Mouse (Mus musculus) induced T-regulatory cell, adult 2 months (primary cell): ENCODE results near the gene Kdm2a.
"Not testable (repeated sequence)": the region's sequence is repeated elsewhere in the genome, so short reads cannot be mapped to it uniquely, and the experiment has no call there.

Experiments used
- DNase-seq: peaks from one replicate; pipeline ENCODE4 v3.0.0-alpha.2; 2012; ENCODE audit warnings: low read depth

Kdm2a gene

DNA sequence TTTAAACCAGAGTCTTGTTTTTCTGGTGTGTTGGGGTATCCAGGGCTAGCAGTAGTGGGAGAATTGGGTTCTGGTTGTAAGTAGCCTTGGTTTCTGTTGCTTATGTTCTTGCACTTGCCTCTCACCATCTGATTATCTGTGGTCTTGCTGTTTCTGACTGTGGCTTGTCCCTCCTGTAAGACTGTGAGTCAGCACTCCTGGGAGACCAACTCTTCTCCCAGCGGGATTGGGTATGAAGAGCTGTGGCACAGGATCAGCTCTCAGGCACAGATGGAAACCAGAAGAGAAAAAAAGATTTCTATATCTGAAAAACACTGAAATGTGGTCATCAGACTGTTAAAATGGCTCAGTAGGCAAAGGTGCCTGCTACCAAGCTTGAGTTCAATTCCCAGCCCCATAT, 16.5 kb upstream of the Kdm2a start:
- no peak for DNase-seq

DNA sequence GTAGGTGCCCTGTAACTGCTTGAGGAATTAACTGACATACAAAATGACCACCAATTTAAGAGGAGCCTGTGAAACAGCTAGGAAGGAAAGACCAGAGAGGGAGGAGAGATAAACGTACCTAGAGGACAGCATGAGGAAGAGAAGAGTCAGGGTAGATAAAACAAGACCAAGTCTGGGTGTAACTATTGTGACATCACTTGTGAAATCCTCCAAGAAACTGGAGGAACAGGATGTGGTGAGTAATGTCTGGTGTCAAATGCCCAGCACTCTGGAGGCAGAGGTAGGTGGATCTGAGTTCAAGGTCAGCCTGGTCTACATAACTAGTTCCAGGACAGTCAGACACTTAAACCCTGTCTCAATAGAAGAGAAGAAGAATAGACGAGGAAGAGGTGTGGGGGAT, 11.0 kb upstream of the Kdm2a start:
- DNase-seq, result no peak

GRCm38 (mm10) chr19:4404840-4405239, 6.8 kb upstream of the Kdm2a start:
- no peak for DNase-seq

DNA sequence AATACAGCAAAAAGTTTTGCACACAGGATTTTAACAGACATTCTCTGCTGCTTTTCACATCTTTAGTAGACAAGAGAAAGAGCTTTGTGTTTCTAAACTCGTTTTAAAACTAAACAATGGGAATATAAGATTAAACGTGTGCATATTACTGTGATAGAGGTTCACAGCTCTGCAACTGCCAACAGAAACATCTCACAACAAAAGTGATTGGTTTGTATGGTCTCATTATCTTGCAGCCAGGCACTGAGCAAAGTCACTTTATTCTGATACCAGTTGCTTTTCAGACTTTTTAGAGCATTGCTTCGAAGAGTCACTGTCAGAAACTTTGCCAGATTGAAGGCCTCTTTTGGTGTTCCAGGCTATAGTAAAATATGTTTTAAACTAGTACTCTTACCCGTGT, 874 bp upstream of the Kdm2a start:
- no peak for DNase-seq

DNA sequence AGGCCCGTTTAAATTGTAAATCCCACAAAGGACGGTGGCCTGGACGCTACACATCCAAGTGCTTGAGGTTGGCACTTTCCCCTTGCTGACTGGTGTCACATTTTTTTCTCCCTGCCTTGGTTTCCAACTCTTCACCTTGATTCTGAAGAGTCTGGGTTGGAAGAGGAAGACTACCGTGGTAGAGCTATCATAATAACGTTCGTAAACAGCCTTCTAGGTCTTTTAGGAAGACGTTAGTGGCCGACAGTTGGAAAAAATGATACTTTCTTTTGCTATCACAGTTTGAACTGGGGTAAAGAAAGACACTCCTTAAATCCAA, 504 bp upstream of the Kdm2a start:
- no peak for DNase-seq

GRCm38 (mm10) chr19:4396998-4397797, 887 bp downstream of the Kdm2a start:
- DNase-seq, result peak; percentile 99

GRCm38 (mm10) chr19:4396081-4396997, 1.7 kb downstream of the Kdm2a start:
- DNase-seq, result peak; percentile 56

- DNase-seq, result no peak
Observed at GRCm38 (mm10) chr19:4387276-4387675, 10.8 kb downstream of the Kdm2a start.

DNA sequence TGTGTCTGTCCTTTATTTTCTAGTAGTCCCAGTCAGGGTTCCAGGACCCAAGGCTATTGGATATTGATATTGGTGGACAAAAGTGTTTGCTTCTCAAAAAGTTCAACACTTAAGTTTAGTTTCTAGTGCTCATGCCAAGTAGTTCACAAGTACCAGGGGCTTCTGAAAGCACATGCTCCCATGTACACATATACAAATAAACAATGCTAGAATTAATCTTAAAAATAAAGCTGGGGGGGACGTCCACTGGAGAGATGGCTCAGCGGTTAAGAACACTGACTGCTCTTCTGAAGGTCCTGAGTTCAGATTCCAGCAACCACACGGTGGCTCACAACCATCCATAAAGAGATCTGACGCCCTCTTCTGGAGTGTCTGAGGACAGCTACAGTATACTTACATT, 13.1 kb downstream of the Kdm2a start:
- no peak for DNase-seq

DNA sequence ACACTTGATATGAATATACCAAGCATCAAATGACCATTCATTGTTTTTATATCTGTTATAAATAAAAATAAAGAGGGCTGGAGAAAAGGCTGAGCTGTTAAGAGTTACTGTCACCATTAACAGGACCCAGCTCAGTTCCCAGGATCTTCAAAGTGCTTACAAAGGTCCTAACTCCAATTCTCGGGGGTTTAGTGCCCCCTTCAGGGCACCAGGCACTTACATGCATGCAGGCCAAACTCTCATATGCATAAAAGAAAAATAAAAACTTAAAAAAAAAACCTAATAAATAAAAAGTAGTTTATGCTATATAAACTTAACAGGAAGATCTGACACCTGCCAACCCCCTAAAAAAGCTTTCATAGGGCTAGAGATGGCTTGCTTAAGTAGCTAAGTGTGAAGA, 13.8 kb downstream of the Kdm2a start:
- DNase-seq, result peak; percentile 46

DNA sequence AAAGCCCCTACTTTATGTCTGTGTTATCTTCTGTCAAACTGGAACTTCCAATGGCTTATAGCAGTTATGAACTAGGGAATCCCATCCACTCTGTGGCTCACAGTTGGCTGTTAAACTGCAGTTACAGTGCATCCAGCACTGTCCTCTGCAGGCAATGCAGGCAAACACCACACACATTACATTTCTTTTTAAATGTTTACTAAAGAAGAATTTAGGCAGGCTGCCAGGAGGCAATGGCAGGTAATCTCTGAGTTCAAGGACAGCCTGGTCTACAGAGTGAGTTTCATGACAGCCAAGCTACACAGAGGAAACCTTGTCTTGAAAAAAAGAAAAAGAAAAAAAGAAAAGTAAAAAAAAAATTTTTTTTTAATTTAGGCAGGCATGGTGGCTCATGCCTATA, 14.8 kb downstream of the Kdm2a start:
- no peak for DNase-seq

DNA sequence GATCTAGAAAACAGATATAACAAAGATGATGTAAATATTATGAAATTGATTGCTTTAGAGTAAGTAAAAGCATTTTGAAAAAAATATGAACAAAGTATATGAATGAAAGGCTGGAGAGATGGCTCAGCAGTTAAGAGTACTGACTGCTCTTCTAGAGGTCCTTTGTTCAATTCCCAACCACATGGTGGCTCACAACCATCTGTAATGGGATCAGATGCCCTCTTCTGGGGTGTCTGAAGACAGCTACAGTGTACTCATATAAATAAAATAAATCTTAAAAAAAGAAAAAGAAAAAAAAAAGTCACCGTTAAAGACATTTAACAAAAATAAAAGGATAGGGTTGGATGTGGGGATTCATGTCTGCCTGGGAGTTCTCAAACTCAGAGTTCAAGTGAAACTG, 15.8 kb downstream of the Kdm2a start:
- DNase-seq, result not testable (repeated sequence)

GRCm38 (mm10) chr19:4370656-4371055, 27.4 kb downstream of the Kdm2a start:
- DNase-seq, result no peak

DNA sequence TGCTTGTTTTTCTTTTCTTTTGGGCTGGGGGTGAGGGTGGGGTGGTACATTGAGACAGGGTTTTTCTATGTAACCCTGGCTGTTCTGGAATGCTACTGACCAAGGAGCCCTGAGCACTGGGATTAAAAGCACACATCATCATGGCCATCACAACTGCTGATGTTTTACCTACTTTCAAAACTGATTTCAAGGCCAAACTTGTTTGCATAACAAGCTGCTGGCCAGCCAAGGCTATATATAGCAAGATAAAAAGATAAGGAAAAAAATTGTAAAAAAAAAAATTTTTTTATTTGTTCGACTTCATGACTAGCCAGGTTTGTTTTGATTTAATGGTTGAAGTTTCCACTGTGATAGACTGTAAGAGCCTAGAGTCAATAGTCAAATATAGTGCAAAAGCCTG, 27.8 kb downstream of the Kdm2a start:
- no peak for DNase-seq

DNA sequence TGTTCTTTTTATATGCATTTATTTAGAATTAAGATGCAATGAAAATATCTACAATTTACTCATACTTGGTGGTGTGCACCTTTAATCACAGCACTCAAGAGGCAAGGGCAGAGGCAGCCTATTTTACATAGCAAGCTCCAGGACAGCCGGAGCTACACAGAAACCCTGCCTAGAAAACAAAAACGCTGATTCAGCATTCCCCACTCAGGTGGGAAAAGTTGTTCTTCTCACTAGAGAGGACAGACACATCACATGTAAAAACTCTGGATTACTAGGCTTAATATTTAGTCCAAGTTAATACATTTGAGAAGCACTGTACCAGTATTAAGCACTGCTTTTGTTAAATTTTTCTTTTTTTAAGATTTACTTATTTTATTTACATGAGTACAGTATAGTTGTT, 48.6 kb downstream of the Kdm2a start:
- no peak for DNase-seq

- no peak for DNase-seq
Observed at GRCm38 (mm10) chr19:4346479-4346878, 51.6 kb downstream of the Kdm2a start.

- DNase-seq, result peak; percentile 90
Observed at GRCm38 (mm10) chr19:4338162-4338561, 59.9 kb downstream of the Kdm2a start.

- peak; percentile 92 for DNase-seq
Observed at GRCm38 (mm10) chr19:4333791-4334190, 64.3 kb downstream of the Kdm2a start.

DNA sequence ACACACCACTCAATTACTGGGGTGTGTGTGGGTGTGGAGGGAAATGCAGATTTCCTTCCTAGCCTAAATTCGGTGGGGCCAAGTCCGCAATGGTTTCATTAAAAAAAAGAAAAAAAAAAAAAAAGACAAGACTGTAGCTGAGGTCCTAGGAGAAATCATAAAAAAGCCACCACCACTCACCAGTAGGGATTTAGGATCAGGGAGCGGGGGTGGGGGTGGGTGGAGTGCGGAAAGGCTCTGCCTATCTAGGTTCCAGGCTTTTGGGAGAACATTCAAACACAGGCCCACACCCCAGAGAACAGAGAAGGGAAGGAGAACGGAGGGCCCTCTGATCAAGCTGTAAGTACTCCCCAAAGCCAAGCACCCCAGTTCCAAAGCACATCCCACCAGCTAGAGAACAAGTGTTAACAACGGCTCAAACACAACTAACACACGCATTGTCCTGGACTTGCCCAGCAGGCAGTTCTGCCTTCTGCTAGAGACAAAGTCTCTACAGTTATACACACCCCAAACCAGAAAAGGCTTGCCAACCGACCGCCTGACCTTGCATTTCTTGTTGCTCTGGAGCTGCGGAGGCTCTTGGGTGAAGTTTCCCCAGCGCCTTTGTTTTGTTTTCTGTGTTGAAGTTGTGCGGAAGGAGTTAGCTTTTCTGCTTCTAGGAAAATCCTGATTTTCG, 64.8 kb downstream of the Kdm2a start:
- DNase-seq, result no peak

GRCm38 (mm10) chr19:4332653-4333052, 65.4 kb downstream of the Kdm2a start:
- DNase-seq, result peak; percentile 91

GRCm38 (mm10) chr19:4331273-4331672, 66.8 kb downstream of the Kdm2a start:
- no peak for DNase-seq

DNA sequence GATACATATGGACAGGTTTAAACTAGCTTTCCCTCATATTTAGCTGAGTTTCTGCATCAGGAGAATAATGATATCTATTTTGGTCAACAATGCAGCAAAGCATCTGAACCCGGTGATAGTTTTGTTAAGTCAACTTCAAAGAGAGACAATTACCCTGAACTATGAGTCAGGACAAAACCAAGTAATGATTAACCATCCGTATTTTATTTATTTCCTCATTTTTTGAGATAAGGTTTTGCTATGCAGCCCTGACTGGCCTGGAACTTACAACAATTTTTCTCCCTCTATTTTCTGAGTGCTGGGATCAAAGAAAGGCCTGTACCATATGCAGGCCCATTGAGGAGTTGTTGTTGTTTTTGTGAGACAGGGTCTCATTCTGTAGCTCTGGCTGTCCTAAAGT, 67.5 kb downstream of the Kdm2a start:
- DNase-seq, result no peak
